Mouse (Mus musculus): ENCODE data around the gene Recql.

DNA sequence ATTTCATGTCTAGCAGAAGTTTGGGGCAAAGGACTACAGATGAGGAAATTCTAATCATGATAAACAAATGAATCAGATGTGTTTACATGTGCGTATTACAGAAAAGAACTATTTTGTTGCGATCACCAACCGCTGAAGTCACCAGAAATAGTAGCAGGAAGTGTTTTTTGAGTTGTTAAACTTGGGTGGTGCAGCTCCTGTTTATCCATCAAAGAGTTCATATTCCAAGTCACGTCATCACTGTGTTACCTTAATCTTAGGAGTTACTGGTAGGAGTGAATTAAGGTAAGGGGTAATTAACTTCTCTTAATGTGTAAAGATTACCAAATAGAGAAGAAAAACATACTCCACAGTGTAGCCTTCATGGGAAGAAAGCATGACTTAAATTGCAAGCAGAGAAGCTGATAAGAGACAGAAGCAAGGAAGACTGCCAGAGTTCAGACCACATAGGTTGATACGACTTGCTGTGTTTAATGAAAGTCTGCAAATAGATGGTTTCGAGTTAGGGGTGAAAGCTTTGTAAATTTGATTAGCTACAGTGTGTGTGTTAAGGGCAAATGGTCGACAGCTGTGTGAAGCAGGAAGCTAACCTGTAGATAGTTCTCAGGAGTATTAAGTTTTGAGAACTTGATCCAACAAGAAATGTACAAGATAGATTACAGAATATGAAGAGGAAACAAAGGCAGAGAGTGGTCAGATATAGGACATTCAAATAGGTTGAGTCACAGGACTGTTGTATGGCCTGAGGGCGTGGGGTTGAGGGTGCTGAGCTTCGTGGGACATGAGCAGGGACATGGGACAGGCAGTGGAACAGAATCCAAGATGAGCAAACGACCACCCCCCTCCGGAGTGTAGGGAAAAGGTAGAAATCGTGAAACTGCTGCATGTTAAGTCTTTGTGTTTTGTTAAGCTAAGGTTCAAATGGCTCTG lies 40.4 kb downstream of the Recql start:
- TF ChIP-seq EP300 (optimal IDR thresholded peaks at IDR 0.05), result no peak
- TF ChIP-seq CTCF (IDR thresholded peaks at IDR 0.05; ENCODE audit: low read depth), result no peak
